11 mouse cellular contexts compared by ENCODE assay signal in genomic region chr1:72914815-72915214, GRCm38 (mm10). TPM values are rescaled to one million over a fixed set of nuclear protein-coding genes. Genes with fewer than 3 reads are reported as not detected.
DNase-seq lines count a peak whose midpoint lies in the region; ATAC-seq and TF ChIP-seq lines count a peak whose summit lies in the region.
"Had no signal": no experiment of that assay in that cellular context is flagged by ENCODE, and none has a peak within 500 bp of the region (broad histone marks: within the 10 kb centered on the region; RNA-seq: fewer than 3 reads in every experiment).

No protein-coding gene starts in this region.

- H3K4me1 ChIP-seq in stomach, postnatal 0 days (replicated peaks; ENCODE audit: control insufficient read depth, insufficient read depth) = peaks cover 9% of the 10 kb centered on the region; the same call in 1 of the 2 replicates
- H3K4me1 ChIP-seq: midbrain, embryonic 10.5 days had no signal

- no peaks in the 10 kb centered on the region for H3K27me3 ChIP-seq in stomach, postnatal 0 days (ENCODE audit: control insufficient read depth, insufficient read depth, low read length)

- peak; percentile 10 to 28 for DNase-seq in frontal cortex, postnatal 36 days (ENCODE audit: low spot score in 2 of 2)
- no peak for DNase-seq in frontal cortex, postnatal 25 days (ENCODE audit: low spot score in 2 of 2)
- DNase-seq in urinary bladder, postnatal 14 days (ENCODE audit: low spot score) = peak; percentile 43
- no peak for DNase-seq in urinary bladder, postnatal 10 days (ENCODE audit: low spot score)
- DNase-seq in kidney, postnatal 25 days = peak; percentile 60 to 80
- DNase-seq in stomach, postnatal 0 days (ENCODE audit: low spot score) = no peak
- DNase-seq in spleen, postnatal 10 days (ENCODE audit: low spot score in 2 of 2) = no peak
- DNase-seq: B cell, adult 2 months; gastrocnemius, postnatal 36 days had no signal

- TF ChIP-seq CTCF in stomach, postnatal 0 days (IDR thresholded peaks at IDR 0.05; ENCODE audit: low read depth) = no peak

- no peaks in the 10 kb centered on the region for H3K36me3 ChIP-seq in stomach, postnatal 0 days (ENCODE audit: control insufficient read depth, insufficient read depth, low read length)
- H3K36me3 ChIP-seq: midbrain, embryonic 10.5 days had no signal

- H3K27ac ChIP-seq in stomach, postnatal 0 days (replicated peaks) = no peak overlapping the region
- H3K27ac ChIP-seq: midbrain, embryonic 10.5 days had no signal

- ATAC-seq in stomach, postnatal 0 days (ENCODE audit: low FRiP score, low TSS enrichment) = peak; percentile 60; the same call in 1 of the 2 replicates
- no peak for ATAC-seq in megakaryocyte-erythroid progenitor cell, adult 5-6 weeks (replicated peaks; ENCODE audit: low FRiP score, low TSS enrichment, poor library complexity, severe bottlenecking)

- no peak for TF ChIP-seq EP300 in stomach, postnatal 0 days (optimal IDR thresholded peaks at IDR 0.05)

- H3K4me3 ChIP-seq in stomach, postnatal 0 days (ENCODE audit: low read depth, low read length) = no peak overlapping the region
- H3K4me3 ChIP-seq: midbrain, embryonic 10.5 days had no signal

- WGBS in stomach, postnatal 0 days = 19% methylated on average over 6 of the region's 6 CpGs

- no peak overlapping the region for H3K4me2 ChIP-seq in stomach, postnatal 0 days (replicated peaks; ENCODE audit: low read depth)

- no peak overlapping the region for H3K9ac ChIP-seq in stomach, postnatal 0 days (ENCODE audit: low read length)

- H3K9me3 ChIP-seq in stomach, postnatal 0 days (ENCODE audit: control insufficient read depth, low read length) = no peaks in the 10 kb centered on the region
- H3K9me3 ChIP-seq: midbrain, embryonic 10.5 days had no signal

RNA-seq across cellular contexts. Expression of gene Igfbp5, which starts 40.1 kb away (rescaled TPM):
- polyA plus RNA-seq in stomach, postnatal 0 days (2015; fragmentation: Nextera tagmentation; extraction: Ambion mirVana) = 37.8 and 44.2 TPM in 2 replicates
- not detected in 2 replicates for total RNA-seq in megakaryocyte-erythroid progenitor cell, adult 5-6 weeks (2014; fragmentation: Nextera tagmentation)
- 0.53 TPM in 1 of 2 replicates, not detected in the other for total RNA-seq in megakaryocyte-erythroid progenitor cell, adult 5-6 weeks (2017)

Comparison
In these comparisons a context has a peak if more than half of its experiments do, and no peak if none do; other contexts are left out.
1. DNase-seq: peak in frontal cortex, postnatal 36 days (2 of 2), urinary bladder, postnatal 14 days (single experiment) and kidney, postnatal 25 days (2 of 2); none in frontal cortex, postnatal 25 days (0 of 2), urinary bladder, postnatal 10 days (single experiment), stomach, postnatal 0 days (single experiment) and spleen, postnatal 10 days (0 of 2).